Mouse (Mus musculus) testis, adult 10 weeks (tissue): ENCODE results near the gene Retnla. TPM values are rescaled to one million over a fixed set of nuclear protein-coding genes. Genes with fewer than 3 reads are reported as not detected.

Experiments
- polyA plus RNA-seq: library from polyadenylated mRNA; stranded (reverse); fragments of 350-450 nt; fragmentation: Illumina TruSeq; extraction: RNeasy Lipid Tissue Mini Kit (QIAGEN cat#74804); gene quantifications from one replicate; pipeline ENCODE4 v1.2.3, GENCODE M21; 2014; ENCODE audit warnings: low read depth, low replicate concordance

Retnla gene
- polyA plus RNA-seq = 1.3 TPM

GRCm38 (mm10) chr16:48842266-48842665, at the start of gene Retnla:
TSS of gene Retnla (plus strand) at chr16:48842551.

GRCm38 (mm10) chr16:48816695-48817094, 25.7 kb upstream of the Retnla start, which contains the start of gene Retnlb:
TSS of gene Retnlb (plus strand) at chr16:48816856.

GRCm38 (mm10) chr16:48872321-48872720, 30.0 kb downstream of the Retnla start, which contains the start of gene Retnlg:
TSS of gene Retnlg (plus strand) at chr16:48872621.

Other genes with a start within 250 kb of the Retnla start
- 0.11 TPM for gene Trat1, start 70.5 kb upstream of the Retnla start, polyA plus RNA-seq
- gene Retnlb, start 25.7 kb upstream of the Retnla start, polyA plus RNA-seq = not detected
- not detected for gene Retnlg, start 30.1 kb downstream of the Retnla start, polyA plus RNA-seq
- gene Dzip3, start 151.6 kb downstream of the Retnla start, polyA plus RNA-seq = 52.0 TPM
- 88.9 TPM for gene Cip2a, start 151.6 kb downstream of the Retnla start, polyA plus RNA-seq
- gene Myh15, start 214.9 kb downstream of the Retnla start, polyA plus RNA-seq = 11.4 TPM